Mouse (Mus musculus): Measurements from ENCODE around the gene Hsd3b2.

DNA sequence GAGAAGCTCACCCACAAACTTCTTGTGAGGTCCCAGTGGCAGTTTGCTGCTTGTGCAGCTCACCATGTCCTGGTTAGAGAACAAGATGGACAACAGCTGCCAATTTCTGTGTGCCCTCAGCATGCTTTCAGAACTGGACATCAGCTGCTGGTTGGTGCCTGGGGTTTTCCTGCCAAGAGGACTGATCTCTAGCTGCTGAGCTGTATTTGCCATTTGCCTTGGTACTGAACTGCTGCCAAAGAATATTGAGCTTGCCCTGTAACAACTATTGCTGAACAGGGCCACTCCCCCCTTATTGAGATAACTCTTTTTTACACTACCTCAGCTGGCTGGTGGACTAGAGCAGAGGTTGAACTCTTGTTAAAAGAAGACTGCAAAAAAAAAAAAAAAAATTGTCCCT, 39.8 kb upstream of the Hsd3b2 start:
- TF ChIP-seq CTCF (conservative IDR thresholded peaks at IDR 0.05; ENCODE audit: insufficient read depth, insufficient read length, low read depth, low read length) (no peak), POLR2A (IDR thresholded peaks at IDR 0.05; ENCODE audit: low read depth, low read length) (no peak)
